Mouse (Mus musculus) limb, embryonic 13.5 days (tissue): ENCODE measurements at regions not wholly inside any gene's neighbourhood (a gene's known extent, or its start where the extent isn't known, plus 50 kb on each side); places are given as distances from the start of the nearest gene placed in this dataset.

ENCODE experiments used
- ATAC-seq: fragments of 200-750 bp; cut with Nextera tagmentation; 2 replicates; pipeline ENCODE4 v1.8.0; 2017; ENCODE audit warnings: low read depth, moderate number of reproducible peaks, moderate TSS enrichment; ENCODE audit not compliant: low FRiP score
- H3K27ac ChIP-seq: fragments of 300-500 bp; sonication (generic); 2 replicates; pipeline ENCODE4 v1.5.1; 2015; ENCODE audit warnings: inconsistent platforms, mild to moderate bottlenecking, moderate library complexity
- H3K27me3 ChIP-seq: fragments of 300-500 bp; sonication (generic); 2 replicates; pipeline ENCODE4 v1.6.1; 2015; ENCODE audit warnings: mild to moderate bottlenecking, inconsistent platforms
- H3K36me3 ChIP-seq: fragments of 300-500 bp; sonication (generic); 2 replicates; pipeline ENCODE4 v1.6.1; 2015; ENCODE audit warnings: inconsistent platforms, mild to moderate bottlenecking, moderate library complexity
- H3K4me1 ChIP-seq: fragments of 300-500 bp; sonication (generic); 2 replicates; pipeline ENCODE4 v1.6.1; 2015; ENCODE audit warnings: inconsistent platforms
- H3K4me2 ChIP-seq: fragments of 300-500 bp; sonication (generic); replicated peaks from 2 replicates; pipeline ENCODE4 v1.6.1; 2015; ENCODE audit warnings: inconsistent platforms, mild to moderate bottlenecking, moderate library complexity
- H3K4me3 ChIP-seq: fragments of 300-500 bp; sonication (generic); 2 replicates; pipeline ENCODE4 v1.5.1; 2015; ENCODE audit warnings: moderate library complexity, mild to moderate bottlenecking, inconsistent platforms
- H3K9ac ChIP-seq: fragments of 300-500 bp; sonication (generic); 2 replicates; pipeline ENCODE4 v1.6.1; 2015; ENCODE audit warnings: mild to moderate bottlenecking, inconsistent platforms
- H3K9me3 ChIP-seq: fragments of 300-500 bp; sonication (generic); 2 replicates; pipeline ENCODE4 v1.6.1; 2016; ENCODE audit warnings: inconsistent platforms
- WGBS: fragments of 180-500 bp; shearing (Covaris S2); methylation state at CpG from one replicate; pipeline ENCODE4 v1.1.7; 2015; 5-methylcytosine and 5-hydroxymethylcytosine counted together

DNA sequence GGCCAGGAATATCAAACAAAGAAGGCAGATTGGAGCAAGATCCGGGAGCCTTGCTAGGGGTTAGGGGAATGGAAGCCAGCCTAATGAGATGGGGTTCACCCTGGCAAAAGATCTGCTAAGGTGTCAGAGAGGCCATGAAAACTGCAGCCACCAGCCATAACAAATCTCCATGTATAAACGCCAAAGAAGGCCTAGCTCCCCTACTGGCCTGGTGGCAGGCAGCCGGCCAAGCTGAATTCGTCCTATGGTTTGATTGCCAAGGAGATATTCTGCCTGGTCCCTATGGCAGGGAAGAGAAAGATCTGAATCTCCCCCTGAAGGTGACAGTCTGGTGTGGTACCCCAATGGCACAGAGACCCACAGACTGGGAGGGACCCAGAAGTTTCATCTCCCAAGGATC is 104.8 kb upstream of the E030018B13Rik start:
- no peak for ATAC-seq
- 91% methylated on average over 4 of the region's 4 CpGs for WGBS
- Histone ChIP-seq H3K9me3 (no peaks in the 10 kb centered on the region), H3K4me1 (peaks cover 5% of the 10 kb centered on the region; the same call in 1 of the 2 replicates), H3K27me3 (no peaks in the 10 kb centered on the region), H3K9ac (no peak overlapping the region), H3K36me3 (no peaks in the 10 kb centered on the region), H3K27ac (no peak overlapping the region), H3K4me2 (no peak overlapping the region), H3K4me3 (no peak overlapping the region)

- Histone ChIP-seq H3K9me3 (no peaks in the 10 kb centered on the region), H3K4me1 (peaks cover 5% of the 10 kb centered on the region; the same call in 1 of the 2 replicates), H3K4me2 (no peak overlapping the region), H3K9ac (no peak overlapping the region), H3K27ac (peak overlapping the region; percentile 73; the same call in 1 of the 2 replicates), H3K4me3 (no peak overlapping the region), H3K27me3 (no peaks in the 10 kb centered on the region), H3K36me3 (no peaks in the 10 kb centered on the region)
- WGBS = 91% methylated on average over 9 of the region's 9 CpGs
- no peak for ATAC-seq
These were observed 101.1 kb upstream of the E030018B13Rik start for GRCm38 (mm10) chr7:63815531-63815930.

- Histone ChIP-seq H3K4me1 (peaks cover 5% of the 10 kb centered on the region; the same call in 1 of the 2 replicates), H3K4me3 (no peak overlapping the region), H3K9me3 (no peaks in the 10 kb centered on the region), H3K36me3 (no peaks in the 10 kb centered on the region), H3K4me2 (no peak overlapping the region), H3K27me3 (no peaks in the 10 kb centered on the region), H3K9ac (no peak overlapping the region), H3K27ac (peak overlapping the region; percentile 73)
- WGBS = 61% methylated on average over 10 of the region's 10 CpGs
- peak; percentile 29; the same call in 1 of the 2 replicates for ATAC-seq
These were observed 100.4 kb upstream of the E030018B13Rik start for GRCm38 (mm10) chr7:63816056-63816941.

DNA sequence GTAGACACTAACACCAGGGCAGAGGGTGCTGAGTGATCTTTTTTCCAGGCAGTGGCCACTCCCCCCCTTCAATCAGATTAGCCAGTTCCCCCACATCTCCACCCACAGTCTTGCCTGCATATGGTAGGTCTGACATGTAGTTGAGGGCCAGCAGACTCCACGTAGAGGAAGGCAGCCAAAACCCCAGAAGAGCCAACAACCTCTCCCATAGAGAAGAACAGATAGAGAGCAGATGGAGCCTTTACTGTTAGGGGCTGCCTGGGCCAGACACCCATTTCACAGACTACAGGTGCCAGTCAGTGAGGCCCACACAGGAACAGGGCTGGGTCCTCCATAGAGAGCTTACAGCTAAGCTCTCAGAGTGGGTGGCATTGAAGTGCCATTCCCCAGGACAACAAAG is 99.2 kb upstream of the E030018B13Rik start:
- H3K9ac ChIP-seq = no peak overlapping the region
- no peak overlapping the region for H3K27ac ChIP-seq
- H3K36me3 ChIP-seq = no peaks in the 10 kb centered on the region
- H3K4me2 ChIP-seq = no peak overlapping the region
- no peak for ATAC-seq
- no peaks in the 10 kb centered on the region for H3K27me3 ChIP-seq
- WGBS = 74% methylated on average over 1 of the region's 1 CpGs
- no peaks in the 10 kb centered on the region for H3K9me3 ChIP-seq
- H3K4me3 ChIP-seq = no peak overlapping the region
- H3K4me1 ChIP-seq = peaks cover 5% of the 10 kb centered on the region; the same call in 1 of the 2 replicates

GRCm38 (mm10) chr7:63818105-63818504 is 98.6 kb upstream of the E030018B13Rik start:
- Histone ChIP-seq H3K4me1 (peaks cover 5% of the 10 kb centered on the region; the same call in 1 of the 2 replicates), H3K4me3 (no peak overlapping the region), H3K9ac (no peak overlapping the region), H3K27me3 (no peaks in the 10 kb centered on the region), H3K36me3 (no peaks in the 10 kb centered on the region), H3K27ac (no peak overlapping the region), H3K4me2 (no peak overlapping the region), H3K9me3 (no peaks in the 10 kb centered on the region)
- 88% methylated on average over 3 of the region's 3 CpGs for WGBS
- no peak for ATAC-seq

GRCm38 (mm10) chr7:63820286-63820685 is 96.4 kb upstream of the E030018B13Rik start:
- no peaks in the 10 kb centered on the region for H3K9me3 ChIP-seq
- no peak overlapping the region for H3K4me3 ChIP-seq
- no peaks in the 10 kb centered on the region for H3K27me3 ChIP-seq
- no peaks in the 10 kb centered on the region for H3K36me3 ChIP-seq
- H3K9ac ChIP-seq = no peak overlapping the region
- 74% methylated on average over 1 of the region's 1 CpGs for WGBS
- no peak for ATAC-seq
- H3K27ac ChIP-seq = no peak overlapping the region
- H3K4me1 ChIP-seq = peaks cover 5% of the 10 kb centered on the region; the same call in 1 of the 2 replicates
- no peak overlapping the region for H3K4me2 ChIP-seq

- Histone ChIP-seq H3K27me3 (no peaks in the 10 kb centered on the region), H3K4me2 (no peak overlapping the region), H3K4me3 (no peak overlapping the region), H3K9me3 (no peaks in the 10 kb centered on the region), H3K4me1 (no peaks in the 10 kb centered on the region), H3K27ac (no peak overlapping the region), H3K36me3 (no peaks in the 10 kb centered on the region), H3K9ac (no peak overlapping the region)
- ATAC-seq = no peak
- WGBS = 79% methylated on average over 2 of the region's 2 CpGs
These were observed 94.7 kb upstream of the E030018B13Rik start for GRCm38 (mm10) chr7:63822001-63822400.

DNA sequence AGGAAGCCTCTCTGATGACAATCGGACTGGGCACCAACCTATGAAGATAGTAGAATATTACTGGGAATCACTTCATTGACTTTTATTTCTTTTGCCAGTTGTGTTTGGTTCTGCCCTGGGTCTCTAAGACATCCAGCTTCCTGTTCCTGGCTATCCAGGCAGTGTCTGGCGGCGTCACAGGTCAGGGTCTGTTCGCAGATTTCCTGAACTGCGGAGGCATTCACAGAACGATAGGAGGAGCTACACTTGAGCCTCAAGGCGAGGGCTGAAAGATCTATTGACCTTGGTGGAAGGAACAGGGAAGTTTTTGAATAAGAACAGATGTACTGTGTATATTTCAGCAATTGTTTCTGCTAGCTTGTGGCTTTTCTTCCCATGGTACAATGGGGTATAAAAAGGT is 92.6 kb upstream of the E030018B13Rik start:
- Histone ChIP-seq H3K4me2 (no peak overlapping the region), H3K4me3 (no peak overlapping the region), H3K9me3 (no peaks in the 10 kb centered on the region), H3K36me3 (no peaks in the 10 kb centered on the region), H3K4me1 (no peaks in the 10 kb centered on the region), H3K27ac (no peak overlapping the region), H3K9ac (no peak overlapping the region), H3K27me3 (no peaks in the 10 kb centered on the region)
- no peak for ATAC-seq
- 53% methylated on average over 7 of the region's 7 CpGs for WGBS

DNA sequence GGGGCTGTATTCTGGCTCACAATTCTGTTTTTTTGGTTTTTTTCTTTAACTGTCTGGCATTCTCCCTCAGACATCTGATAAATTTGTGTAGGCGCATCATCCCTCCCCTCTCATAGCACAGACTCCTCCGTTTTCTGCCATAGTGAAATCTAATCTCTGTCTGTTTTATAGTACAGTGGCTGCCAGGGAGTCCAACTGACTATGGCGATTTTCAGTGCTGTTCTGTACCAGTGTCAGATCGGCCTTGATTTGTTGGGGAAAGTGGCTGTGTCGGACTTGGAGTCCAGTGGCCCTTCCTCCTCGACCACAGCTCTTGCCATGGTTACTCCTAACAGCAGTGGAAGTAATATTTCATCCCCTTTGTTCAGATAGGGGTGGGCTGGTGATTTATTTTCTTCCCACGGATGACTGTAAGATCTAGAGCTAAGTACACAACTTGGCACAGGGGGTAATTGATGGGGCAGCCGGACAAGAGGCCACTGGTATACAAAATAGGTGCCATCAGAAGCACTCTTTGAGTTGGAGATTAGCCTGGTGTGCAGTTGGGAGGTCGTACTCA is 87.2 kb upstream of the E030018B13Rik start:
- Histone ChIP-seq H3K36me3 (no peaks in the 10 kb centered on the region), H3K4me2 (no peak overlapping the region), H3K4me1 (no peaks in the 10 kb centered on the region), H3K4me3 (no peak overlapping the region), H3K9ac (no peak overlapping the region), H3K27me3 (no peaks in the 10 kb centered on the region), H3K9me3 (no peaks in the 10 kb centered on the region), H3K27ac (no peak overlapping the region)
- ATAC-seq = no peak
- 82% methylated on average over 9 of the region's 9 CpGs for WGBS

GRCm38 (mm10) chr7:63833676-63834075 is 83.0 kb upstream of the E030018B13Rik start:
- Histone ChIP-seq H3K36me3 (no peaks in the 10 kb centered on the region), H3K9ac (no peak overlapping the region), H3K9me3 (no peaks in the 10 kb centered on the region), H3K27me3 (no peaks in the 10 kb centered on the region), H3K27ac (no peak overlapping the region), H3K4me2 (no peak overlapping the region), H3K4me1 (no peaks in the 10 kb centered on the region), H3K4me3 (no peak overlapping the region)
- 81% methylated on average over 6 of the region's 6 CpGs for WGBS
- ATAC-seq = no peak

- H3K4me2 ChIP-seq = no peak overlapping the region
- no peak overlapping the region for H3K4me3 ChIP-seq
- no peak for ATAC-seq
- no peaks in the 10 kb centered on the region for H3K4me1 ChIP-seq
- no peak overlapping the region for H3K27ac ChIP-seq
- no peaks in the 10 kb centered on the region for H3K27me3 ChIP-seq
- H3K36me3 ChIP-seq = no peaks in the 10 kb centered on the region
- no peaks in the 10 kb centered on the region for H3K9me3 ChIP-seq
- no peak overlapping the region for H3K9ac ChIP-seq
These were observed 80.7 kb upstream of the E030018B13Rik start for GRCm38 (mm10) chr7:63835958-63836357.
